Mouse (Mus musculus): ENCODE data around the gene Wfdc15a.

DNA sequence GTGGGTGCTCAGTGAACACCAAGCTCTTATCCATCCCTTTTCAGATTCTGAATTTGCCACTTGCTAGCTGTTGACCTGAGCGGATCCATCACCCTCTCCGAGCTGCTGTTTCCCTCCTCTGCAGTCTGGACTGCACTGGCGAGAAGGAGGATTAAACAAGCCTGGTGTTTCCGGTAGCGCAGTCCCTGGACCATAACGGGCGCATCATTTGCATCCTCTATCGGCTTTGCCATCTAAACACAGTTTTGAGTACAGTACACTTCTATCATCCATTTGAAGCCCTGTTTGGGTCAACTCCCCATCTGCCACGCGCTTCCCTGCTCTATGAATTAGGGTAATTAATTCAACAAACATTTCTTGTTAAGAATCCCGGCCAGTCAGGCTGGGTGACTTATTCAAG lies 29.6 kb downstream of the Wfdc15a start:
- no peak for TF ChIP-seq POLR2A (IDR thresholded peaks at IDR 0.05; ENCODE audit: insufficient read depth, low read depth, low read length)
- no peak for TF ChIP-seq CTCF (IDR thresholded peaks at IDR 0.05; ENCODE audit: insufficient read depth, low read depth, low read length)

All from olfactory bulb, adult 2 months (tissue).